Mouse (Mus musculus): Measurements from ENCODE around the gene Gpr34. TPM values are rescaled to one million over a fixed set of nuclear protein-coding genes. Genes with fewer than 3 reads are reported as not detected.

The Gpr34 gene
- total RNA-seq (2023; ENCODE audit: inconsistent age), result 1.6 to 2.1 TPM (median 1.9 TPM) in 4 replicates

DNA sequence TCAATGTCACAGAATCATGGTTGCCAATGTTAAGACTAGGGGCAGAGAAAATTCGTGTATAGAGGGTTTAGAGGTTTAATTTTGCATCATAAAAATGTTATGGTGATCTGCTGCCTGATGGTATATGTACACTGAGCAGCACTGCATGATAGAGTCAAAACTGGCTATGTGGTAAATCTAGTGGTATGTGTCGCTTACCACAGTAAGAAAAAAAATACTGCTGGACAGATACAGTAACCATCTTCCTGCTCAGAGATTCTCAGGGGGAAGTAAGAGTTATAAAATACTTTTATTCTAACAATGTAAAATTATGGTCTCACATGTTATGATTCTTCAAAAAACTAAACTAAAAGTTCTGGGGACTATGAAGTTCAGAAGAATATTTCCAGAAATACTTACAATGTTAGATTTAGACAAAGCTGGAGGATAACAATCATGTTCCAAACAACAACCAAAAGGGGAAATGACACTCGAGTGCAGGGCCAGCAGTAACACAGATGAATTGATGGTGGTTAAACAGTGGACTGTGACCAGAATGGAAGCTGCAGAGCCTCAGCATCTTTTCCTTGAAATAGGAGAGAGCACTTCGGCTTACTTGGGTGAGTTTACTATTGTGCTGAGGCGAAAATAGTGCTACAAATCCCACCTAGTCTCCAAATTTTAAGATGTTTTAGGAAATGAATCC is at the start of gene Gpr34:
Gene Gpr34 (plus strand): TSS at position 491 of the 685 bp plus-strand sequence.

GRCm38 (mm10) chrX:13661063-13661462 is 29.2 kb downstream of the Gpr34 start, which contains the start of gene Gpr82:
TSS of gene Gpr82 (plus strand) at chrX:13661363.

Other genes starting within 250 kb of the Gpr34 start
- 0.13 TPM in 2 of 4 replicates, not detected in the others for gene Nyx, start 166.0 kb upstream of the Gpr34 start, total RNA-seq (2023; ENCODE audit: inconsistent age)
- gene Gpr82, start 29.3 kb downstream of the Gpr34 start, total RNA-seq (2023; ENCODE audit: inconsistent age), result not detected in 4 replicates
- 4.3 to 6.6 TPM (median 5.2 TPM) in 4 replicates for gene Cask, start 219.3 kb downstream of the Gpr34 start, total RNA-seq (2023; ENCODE audit: inconsistent age)